Mouse (Mus musculus): ENCODE results near the gene Dact2.
A peak's percentile ranks its signal among the peaks of the same experiment; 100 is the strongest.

The Dact2 gene

GRCm38 (mm10) chr17:14175704-14176103 lies 28.4 kb downstream of the Dact2 start:
- no peak for DNase-seq (ENCODE audit: low read depth, low spot score)

- no peak for DNase-seq (ENCODE audit: low read depth, low spot score)
Observed at GRCm38 (mm10) chr17:14175019-14175418, 29.1 kb downstream of the Dact2 start.

GRCm38 (mm10) chr17:14174401-14174800 lies 29.7 kb downstream of the Dact2 start:
- no peak for DNase-seq (ENCODE audit: low read depth, low spot score)

GRCm38 (mm10) chr17:14173459-14173858 lies 30.6 kb downstream of the Dact2 start:
- DNase-seq (ENCODE audit: low read depth, low spot score), result no peak

GRCm38 (mm10) chr17:14172731-14173130 lies 31.4 kb downstream of the Dact2 start:
- DNase-seq (ENCODE audit: low read depth, low spot score), result peak; percentile 90

GRCm38 (mm10) chr17:14172184-14172583 lies 31.9 kb downstream of the Dact2 start:
- peak; percentile 72 for DNase-seq (ENCODE audit: low read depth, low spot score)

- DNase-seq (ENCODE audit: low read depth, low spot score), result no peak
Observed at GRCm38 (mm10) chr17:14170961-14171479, 33.1 kb downstream of the Dact2 start.

GRCm38 (mm10) chr17:14169431-14169830 lies 34.7 kb downstream of the Dact2 start:
- DNase-seq (ENCODE audit: low read depth, low spot score), result no peak

GRCm38 (mm10) chr17:14167594-14167993 lies 36.5 kb downstream of the Dact2 start:
- DNase-seq (ENCODE audit: low read depth, low spot score), result peak; percentile 57

GRCm38 (mm10) chr17:14166746-14167432 lies 37.2 kb downstream of the Dact2 start:
- DNase-seq (ENCODE audit: low read depth, low spot score), result peak; percentile 79

GRCm38 (mm10) chr17:14165934-14166610 lies 38.0 kb downstream of the Dact2 start:
- DNase-seq (ENCODE audit: low read depth, low spot score), result no peak

- peak; percentile 74 for DNase-seq (ENCODE audit: low read depth, low spot score)
Observed at GRCm38 (mm10) chr17:14165332-14165876, 38.7 kb downstream of the Dact2 start.

- peak; percentile 91 for DNase-seq (ENCODE audit: low read depth, low spot score)
Observed at GRCm38 (mm10) chr17:14160846-14161245, 43.3 kb downstream of the Dact2 start.

- DNase-seq (ENCODE audit: low read depth, low spot score), result no peak
Observed at GRCm38 (mm10) chr17:14157779-14158195, 46.3 kb downstream of the Dact2 start.
